Mouse (Mus musculus): ENCODE data around the gene Grm4.

DNA sequence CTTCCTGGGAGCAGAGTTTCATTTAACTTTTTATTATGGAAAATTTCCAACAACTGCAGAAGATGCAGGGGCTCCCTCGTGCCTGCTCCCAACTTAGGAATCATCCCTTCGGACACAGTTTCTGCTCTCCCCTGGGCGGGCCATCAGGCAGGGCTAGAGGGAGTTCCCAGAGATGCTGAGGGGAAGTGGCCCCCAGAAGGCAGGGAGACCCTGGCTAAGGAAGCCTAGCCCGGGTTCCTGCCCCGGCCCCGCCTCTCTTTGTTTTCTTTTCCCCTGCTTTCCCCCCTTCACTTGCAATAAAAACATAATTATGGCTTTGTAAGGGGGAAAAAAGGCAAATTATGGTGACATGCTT is 98.9 kb downstream of the Grm4 start:
- TF ChIP-seq CTCF (IDR thresholded peaks at IDR 0.05; ENCODE audit: borderline replicate concordance, insufficient read depth, low read depth, low read length) (no peak), POLR2A (IDR thresholded peaks at IDR 0.05; ENCODE audit: borderline replicate concordance, insufficient read depth, low read length) (no peak)
